Mouse (Mus musculus): Measurements from ENCODE around the gene Tm9sf2. TPM values are rescaled to one million over a fixed set of nuclear protein-coding genes. Genes with fewer than 3 reads are reported as not detected.
"Not testable (repeated sequence)": the region's sequence is repeated elsewhere in the genome, so short reads cannot be mapped to it uniquely, and the experiment has no call there.

Tm9sf2 gene
- polyA plus RNA-seq, 1 experiment from 2014 or later = 162 TPM

DNA sequence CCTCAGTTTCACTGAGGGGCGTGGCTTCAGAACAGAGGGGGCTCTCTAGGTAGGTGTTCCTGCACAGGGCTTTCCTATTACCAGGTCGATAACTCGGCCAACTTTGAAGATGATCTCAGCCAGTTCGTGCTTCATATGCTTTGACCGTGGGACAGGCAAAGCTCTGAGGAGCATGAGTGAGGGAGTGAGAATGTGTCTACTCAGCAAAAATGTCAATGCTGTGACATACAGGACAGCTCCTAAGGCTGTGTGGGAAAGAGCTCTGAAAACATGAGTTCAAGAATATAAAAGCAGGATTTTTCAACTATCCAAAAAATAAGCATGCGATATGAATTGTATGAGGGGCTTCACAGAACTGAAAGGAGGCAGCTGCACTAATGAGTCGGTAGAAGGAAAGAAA is 23.3 kb upstream of the Tm9sf2 start:
- Histone ChIP-seq H3K9me3 (ENCODE audit: low read length) (no peaks in the 10 kb centered on the region), H3K27me3 (replicated peaks; ENCODE audit: insufficient read depth, low read length) (no peaks in the 10 kb centered on the region), H3K4me3 (ENCODE audit: low read depth, low read length) (no peak overlapping the region), H3K36me3 (ENCODE audit: insufficient read depth, low read length) (no peaks in the 10 kb centered on the region), H3K4me1 (ENCODE audit: insufficient read depth, low read depth, low read length) (no peaks in the 10 kb centered on the region), H3K9ac (replicated peaks; ENCODE audit: low read depth) (no peak overlapping the region), H3K4me2 (replicated peaks; ENCODE audit: low read depth, low read length) (no peak overlapping the region), H3K27ac (ENCODE audit: low read length) (no peak overlapping the region)
- TF ChIP-seq EP300 (IDR thresholded peaks at IDR 0.05) (no peak), CTCF (IDR thresholded peaks at IDR 0.05) (no peak)
- DNase-seq (ENCODE audit: low spot score) (no peak), ATAC-seq (no peak)
- 76% methylated on average over 7 of the region's 7 CpGs for WGBS

- 74% methylated on average over 5 of the region's 5 CpGs for WGBS
- ATAC-seq = no peak
These were observed 18.9 kb upstream of the Tm9sf2 start for GRCm38 (mm10) chr14:122087956-122088355.

GRCm38 (mm10) chr14:122092363-122092762 is 14.5 kb upstream of the Tm9sf2 start:
- 50% methylated on average over 4 of the region's 4 CpGs for WGBS
- DNase-seq (ENCODE audit: low spot score) = no peak
- no peaks in the 10 kb centered on the region for H3K4me1 ChIP-seq (ENCODE audit: insufficient read depth, low read depth, low read length)
- no peak overlapping the region for H3K4me3 ChIP-seq (ENCODE audit: low read depth, low read length)
- no peak for ATAC-seq
- no peak overlapping the region for H3K27ac ChIP-seq (ENCODE audit: low read length)
- TF ChIP-seq EP300 (IDR thresholded peaks at IDR 0.05) (no peak), CTCF (IDR thresholded peaks at IDR 0.05) (no peak)
- H3K36me3 ChIP-seq (ENCODE audit: insufficient read depth, low read length) = no peaks in the 10 kb centered on the region
- H3K9me3 ChIP-seq (ENCODE audit: low read length) = no peaks in the 10 kb centered on the region
- H3K4me2 ChIP-seq (replicated peaks; ENCODE audit: low read depth, low read length) = no peak overlapping the region
- no peaks in the 10 kb centered on the region for H3K27me3 ChIP-seq (replicated peaks; ENCODE audit: insufficient read depth, low read length)
- no peak overlapping the region for H3K9ac ChIP-seq (replicated peaks; ENCODE audit: low read depth)

More at GRCm38 (mm10) chr14:122087956-122088355, 18.9 kb upstream of the Tm9sf2 start:
- Histone ChIP-seq H3K27me3 (replicated peaks; ENCODE audit: insufficient read depth, low read length) (no peaks in the 10 kb centered on the region), H3K4me3 (ENCODE audit: low read depth, low read length) (no peak overlapping the region), H3K9me3 (ENCODE audit: low read length) (no peaks in the 10 kb centered on the region), H3K4me1 (ENCODE audit: insufficient read depth, low read depth, low read length) (no peaks in the 10 kb centered on the region), H3K27ac (ENCODE audit: low read length) (no peak overlapping the region), H3K4me2 (replicated peaks; ENCODE audit: low read depth, low read length) (no peak overlapping the region), H3K36me3 (ENCODE audit: insufficient read depth, low read length) (no peaks in the 10 kb centered on the region), H3K9ac (replicated peaks; ENCODE audit: low read depth) (no peak overlapping the region)
- no peak for TF ChIP-seq EP300 (IDR thresholded peaks at IDR 0.05)
- no peak for TF ChIP-seq CTCF (IDR thresholded peaks at IDR 0.05)
- no peak for DNase-seq (ENCODE audit: low spot score)

- Histone ChIP-seq H3K36me3 (ENCODE audit: insufficient read depth, low read length) (no peaks in the 10 kb centered on the region), H3K4me3 (ENCODE audit: low read depth, low read length) (no peak overlapping the region), H3K9ac (replicated peaks; ENCODE audit: low read depth) (no peak overlapping the region), H3K4me2 (replicated peaks; ENCODE audit: low read depth, low read length) (no peak overlapping the region), H3K9me3 (ENCODE audit: low read length) (no peaks in the 10 kb centered on the region), H3K27ac (ENCODE audit: low read length) (no peak overlapping the region), H3K4me1 (ENCODE audit: insufficient read depth, low read depth, low read length) (no peaks in the 10 kb centered on the region), H3K27me3 (replicated peaks; ENCODE audit: insufficient read depth, low read length) (no peaks in the 10 kb centered on the region)
- WGBS = 95% methylated on average over 11 of the region's 11 CpGs
- ATAC-seq (no peak), DNase-seq (ENCODE audit: low spot score) (no peak)
- no peak for TF ChIP-seq CTCF (IDR thresholded peaks at IDR 0.05)
- no peak for TF ChIP-seq EP300 (IDR thresholded peaks at IDR 0.05)
These were observed 10.5 kb upstream of the Tm9sf2 start for GRCm38 (mm10) chr14:122096331-122096730.

DNA sequence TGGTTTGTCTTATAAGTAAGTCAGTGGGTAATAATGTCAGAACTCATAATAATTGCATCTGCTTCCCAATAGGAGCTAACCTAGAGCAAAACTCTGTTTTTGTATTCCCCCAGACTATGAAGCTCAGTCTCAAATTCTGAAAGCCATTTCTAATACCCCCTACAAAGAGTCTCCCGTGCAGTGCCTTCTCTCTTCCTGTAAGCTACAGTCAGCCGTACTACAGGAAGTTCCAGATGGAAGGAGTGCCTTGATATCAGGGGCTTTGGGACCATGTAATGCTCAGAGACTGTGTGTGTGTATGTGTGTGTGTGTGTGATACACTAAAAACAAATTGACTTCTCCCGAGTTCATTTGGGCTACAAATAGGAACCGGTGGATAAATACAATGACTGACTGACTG is 7.3 kb upstream of the Tm9sf2 start:
- no peak for DNase-seq (ENCODE audit: low spot score)
- Histone ChIP-seq H3K4me2 (replicated peaks; ENCODE audit: low read depth, low read length) (no peak overlapping the region), H3K4me3 (ENCODE audit: low read depth, low read length) (no peak overlapping the region), H3K9me3 (ENCODE audit: low read length) (no peaks in the 10 kb centered on the region), H3K4me1 (ENCODE audit: insufficient read depth, low read depth, low read length) (no peaks in the 10 kb centered on the region), H3K9ac (replicated peaks; ENCODE audit: low read depth) (no peak overlapping the region), H3K27ac (ENCODE audit: low read length) (no peak overlapping the region), H3K27me3 (replicated peaks; ENCODE audit: insufficient read depth, low read length) (no peaks in the 10 kb centered on the region), H3K36me3 (ENCODE audit: insufficient read depth, low read length) (no peaks in the 10 kb centered on the region)
- no peak for TF ChIP-seq CTCF (IDR thresholded peaks at IDR 0.05)
- no peak for TF ChIP-seq EP300 (IDR thresholded peaks at IDR 0.05)
- ATAC-seq = no peak
- 66% methylated on average over 4 of the region's 4 CpGs for whole genome bisulfite sequencing

DNA sequence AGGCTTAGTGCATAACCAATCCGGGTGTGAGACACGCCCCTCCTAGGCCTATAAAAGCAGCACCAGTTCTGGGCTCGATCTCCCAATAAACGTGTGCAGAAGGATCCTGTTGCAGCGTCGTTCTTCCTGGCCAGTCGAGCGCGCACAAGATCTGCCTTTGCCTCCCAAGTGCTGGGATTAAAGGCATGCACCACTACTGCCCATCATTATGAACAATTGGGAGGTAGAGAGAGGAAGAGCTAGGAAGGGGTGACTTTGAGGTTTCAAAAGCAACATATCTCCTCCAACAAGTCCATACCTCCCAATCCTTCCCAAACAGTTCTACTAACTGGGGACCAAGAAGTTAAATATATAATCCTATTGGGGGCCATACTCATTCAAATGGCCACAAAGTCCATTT is 4.9 kb upstream of the Tm9sf2 start:
- H3K9ac ChIP-seq (replicated peaks; ENCODE audit: low read depth); H3K27ac ChIP-seq (ENCODE audit: low read length); ATAC-seq; H3K4me1 ChIP-seq (ENCODE audit: insufficient read depth, low read depth, low read length); H3K9me3 ChIP-seq (ENCODE audit: low read length); H3K27me3 ChIP-seq (replicated peaks; ENCODE audit: insufficient read depth, low read length); DNase-seq (ENCODE audit: low spot score); H3K4me2 ChIP-seq (replicated peaks; ENCODE audit: low read depth, low read length); H3K36me3 ChIP-seq (ENCODE audit: insufficient read depth, low read length); H3K4me3 ChIP-seq (ENCODE audit: low read depth, low read length): not testable (repeated sequence)
- 94% methylated on average over 7 of the region's 9 CpGs for WGBS

GRCm38 (mm10) chr14:122104881-122105280 is 2.0 kb upstream of the Tm9sf2 start:
- Histone ChIP-seq H3K4me1 (ENCODE audit: insufficient read depth, low read depth, low read length) (peaks cover 18% of the 10 kb centered on the region; the same call in 1 of the 2 replicates), H3K9me3 (ENCODE audit: low read length) (no peaks in the 10 kb centered on the region), H3K4me2 (replicated peaks; ENCODE audit: low read depth, low read length) (peak overlapping the region; percentile 72), H3K27ac (ENCODE audit: low read length) (peak overlapping the region; percentile 97), H3K4me3 (ENCODE audit: low read depth, low read length) (peak overlapping the region; percentile 42), H3K27me3 (replicated peaks; ENCODE audit: insufficient read depth, low read length) (no peaks in the 10 kb centered on the region), H3K9ac (replicated peaks; ENCODE audit: low read depth) (peak overlapping the region; percentile 60), H3K36me3 (ENCODE audit: insufficient read depth, low read length) (no peaks in the 10 kb centered on the region)
- WGBS = 1% methylated on average over 24 of the region's 24 CpGs
- DNase-seq (ENCODE audit: low spot score) (peak; percentile 98), ATAC-seq (peak; percentile 94)
- no peak for TF ChIP-seq EP300 (IDR thresholded peaks at IDR 0.05)
- TF ChIP-seq CTCF (IDR thresholded peaks at IDR 0.05) = no peak
